Mouse (Mus musculus): ENCODE measurements at regions not wholly inside any gene's neighbourhood (a gene's known extent, or its start where the extent isn't known, plus 50 kb on each side); places are given as distances from the start of the nearest gene placed in this dataset.

GRCm38 (mm10) chr13:103484092-103484491 is 149.8 kb upstream of the Mast4 start:
- no peak for DNase-seq (ENCODE audit: extremely low spot score in 1 of 2, low spot score in 1 of 2)

GRCm38 (mm10) chr13:103483392-103483791 is 149.1 kb upstream of the Mast4 start:
- DNase-seq (ENCODE audit: extremely low spot score in 1 of 2, low spot score in 1 of 2), result no peak

GRCm38 (mm10) chr13:103476328-103476727 is 142.0 kb upstream of the Mast4 start:
- no peak for DNase-seq (ENCODE audit: extremely low spot score in 1 of 2, low spot score in 1 of 2)

GRCm38 (mm10) chr13:103472216-103472615 is 137.9 kb upstream of the Mast4 start:
- no peak for DNase-seq (ENCODE audit: extremely low spot score in 1 of 2, low spot score in 1 of 2)

- DNase-seq (ENCODE audit: extremely low spot score in 1 of 2, low spot score in 1 of 2), result no peak
Observed at GRCm38 (mm10) chr13:103470141-103470540, 135.8 kb upstream of the Mast4 start.

GRCm38 (mm10) chr13:103460499-103460898 is 126.2 kb upstream of the Mast4 start:
- no peak for DNase-seq (ENCODE audit: extremely low spot score in 1 of 2, low spot score in 1 of 2)

GRCm38 (mm10) chr13:103459486-103460147 is 125.3 kb upstream of the Mast4 start:
- DNase-seq (ENCODE audit: extremely low spot score in 1 of 2, low spot score in 1 of 2), result no peak

GRCm38 (mm10) chr13:103452837-103453236 is 118.5 kb upstream of the Mast4 start:
- no peak for DNase-seq (ENCODE audit: extremely low spot score in 1 of 2, low spot score in 1 of 2)

GRCm38 (mm10) chr13:103430589-103430988 is 96.3 kb upstream of the Mast4 start:
- peak in 1 of 2 experiments; percentile 9 for DNase-seq (ENCODE audit: extremely low spot score in 1 of 2, low spot score in 1 of 2)

GRCm38 (mm10) chr13:103424011-103424410 is 89.7 kb upstream of the Mast4 start:
- DNase-seq (ENCODE audit: extremely low spot score in 1 of 2, low spot score in 1 of 2), result no peak

- DNase-seq (ENCODE audit: extremely low spot score in 1 of 2, low spot score in 1 of 2), result no peak
Observed at GRCm38 (mm10) chr13:103423417-103423816, 89.1 kb upstream of the Mast4 start.

GRCm38 (mm10) chr13:103422997-103423396 is 88.7 kb upstream of the Mast4 start:
- DNase-seq (ENCODE audit: extremely low spot score in 1 of 2, low spot score in 1 of 2), result no peak

- no peak for DNase-seq (ENCODE audit: extremely low spot score in 1 of 2, low spot score in 1 of 2)
Observed at GRCm38 (mm10) chr13:103419146-103419545, 84.8 kb upstream of the Mast4 start.

GRCm38 (mm10) chr13:103417256-103417655 is 83.0 kb upstream of the Mast4 start:
- no peak for DNase-seq (ENCODE audit: extremely low spot score in 1 of 2, low spot score in 1 of 2)

GRCm38 (mm10) chr13:103415335-103415734 is 81.0 kb upstream of the Mast4 start:
- DNase-seq (ENCODE audit: extremely low spot score in 1 of 2, low spot score in 1 of 2), result no peak

GRCm38 (mm10) chr13:103412566-103412965 is 78.3 kb upstream of the Mast4 start:
- DNase-seq (ENCODE audit: extremely low spot score in 1 of 2, low spot score in 1 of 2), result no peak

- DNase-seq (ENCODE audit: extremely low spot score in 1 of 2, low spot score in 1 of 2), result no peak
Observed at GRCm38 (mm10) chr13:103409286-103409685, 75.0 kb upstream of the Mast4 start.

GRCm38 (mm10) chr13:103396526-103397020 is 62.3 kb upstream of the Mast4 start:
- no peak for DNase-seq (ENCODE audit: extremely low spot score in 1 of 2, low spot score in 1 of 2)

GRCm38 (mm10) chr13:103396099-103396498 is 61.8 kb upstream of the Mast4 start:
- no peak for DNase-seq (ENCODE audit: extremely low spot score in 1 of 2, low spot score in 1 of 2)

- no peak for DNase-seq (ENCODE audit: extremely low spot score in 1 of 2, low spot score in 1 of 2)
Observed at GRCm38 (mm10) chr13:103392581-103392980, 58.3 kb upstream of the Mast4 start.

- DNase-seq (ENCODE audit: extremely low spot score in 1 of 2, low spot score in 1 of 2), result no peak
Observed at GRCm38 (mm10) chr13:103391396-103391795, 57.1 kb upstream of the Mast4 start.

- DNase-seq (ENCODE audit: extremely low spot score in 1 of 2, low spot score in 1 of 2), result no peak
Observed at GRCm38 (mm10) chr13:103390991-103391390, 56.7 kb upstream of the Mast4 start.

- DNase-seq (ENCODE audit: extremely low spot score in 1 of 2, low spot score in 1 of 2), result no peak
Observed at GRCm38 (mm10) chr13:103386948-103387347, 52.7 kb upstream of the Mast4 start.
